In genomic region chr10:42957881-42958651, GRCm38 (mm10) we compare ENCODE assay signal across 8 mouse cellular contexts.
DNase-seq lines count a peak whose midpoint lies in the region; ATAC-seq and TF ChIP-seq lines count a peak whose summit lies in the region.

No protein-coding gene starts in this region.

- H3K27me3 ChIP-seq in forebrain, embryonic 12.5 days: peaks cover 25% of the 10 kb centered on the region

- peak; percentile 69 for DNase-seq in ES-E14 (ENCODE audit: low read depth, low spot score)
- DNase-seq in c-Kit-positive CD71-negative TER-119-negative erythroid progenitor cells, embryonic 14.5 days (ENCODE audit: low read depth): peak; percentile 50
- DNase-seq in heart, postnatal 14 days: peak; percentile 66 to 82
- peak; percentile 78 for DNase-seq in layer of hippocampus, adult 11-12 months (ENCODE audit: low spot score)
- DNase-seq in lung, adult 18-20 months: peak; percentile 23 to 36
- DNase-seq in thymus, postnatal 4 days: peak; percentile 79

- no peaks in the 10 kb centered on the region for H3K9me3 ChIP-seq in ES-E14 (ENCODE audit: control insufficient read depth, insufficient read depth, low read depth, low read length)
- H3K9me3 ChIP-seq in forebrain, embryonic 12.5 days: no peaks in the 10 kb centered on the region

- H3K36me3 ChIP-seq in ES-E14 (ENCODE audit: control insufficient read depth, insufficient read depth, low read length, poor library complexity, severe bottlenecking): no peaks in the 10 kb centered on the region
- H3K36me3 ChIP-seq in forebrain, embryonic 12.5 days (replicated peaks): no peaks in the 10 kb centered on the region

- H3K27ac ChIP-seq in ES-E14 (ENCODE audit: insufficient read depth, low read depth, low read length, poor library complexity, severe bottlenecking): no peak overlapping the region
- H3K27ac ChIP-seq in forebrain, embryonic 12.5 days: no peak overlapping the region

- H3K4me3 ChIP-seq in ES-E14 (ENCODE audit: insufficient read depth in 1 of 2, low read depth in 1 of 2, low read length in 2 of 2, poor library complexity in 1 of 2, severe bottlenecking in 1 of 2): peak overlapping the region in 1 of 2 experiments; percentile 38; a peak in 1 of 4 replicates
- H3K4me3 ChIP-seq in forebrain, embryonic 12.5 days (replicated peaks): peak overlapping the region; percentile 38

- WGBS in forebrain, embryonic 12.5 days: 6% methylated on average over 21 of the region's 21 CpGs

- in situ Hi-C loops in ES-E14 (cut with MboI; ENCODE audit: low sequenced_read_pairs in 2 of 2, unreplicated experiment in 2 of 2): no loop called here

- no peak overlapping the region for H3K9ac ChIP-seq in ES-E14 (ENCODE audit: insufficient read depth, low read depth, low read length, poor library complexity, severe bottlenecking)
- H3K9ac ChIP-seq in forebrain, embryonic 12.5 days: peak overlapping the region; percentile 40

- intact Hi-C loops in heart, postnatal 14 days (cut with DNase I): loop anchor here (1.0 to 10.0 kb wide), 2 partner anchors 32 to 587 kb away; partner anchors contain the start of gene 1700021F05Rik

- H3K4me1 ChIP-seq in ES-E14 (ENCODE audit: control insufficient read depth in 2 of 2, insufficient read depth in 2 of 2, low read length in 2 of 2, poor library complexity in 1 of 2): peaks cover 0 to 6% of the 10 kb centered on the region in 2 experiments; a peak in 1 of 4 replicates
- peaks cover 14% of the 10 kb centered on the region for H3K4me1 ChIP-seq in forebrain, embryonic 12.5 days

- H3K4me2 ChIP-seq in forebrain, embryonic 12.5 days: peak overlapping the region; percentile 59

- peak; percentile 88 for ATAC-seq in forebrain, embryonic 12.5 days (ENCODE audit: low FRiP score)
- peak; percentile 60; the same call in 1 of the 2 replicates for ATAC-seq in neutrophil, adult 5-6 weeks (ENCODE audit: extremely low read depth, insufficient number of reproducible peaks, low FRiP score, poor library complexity, severe bottlenecking)

TF ChIP-seq in ES-E14, 5 proteins besides CTCF, POLR2A, EP300 and RAD21:
- TF ChIP-seq ZC3H11A (IDR thresholded peaks at IDR 0.05; ENCODE audit: borderline replicate concordance, low read depth, low read length) (peak; percentile 29; the same call in 1 of the 2 replicates), CHD2 (IDR thresholded peaks at IDR 0.05; ENCODE audit: low read depth, low read length) (no peak)
TF ChIP-seq in ES-E14: peak in this region for 1.
